Mouse (Mus musculus) intestine, postnatal 0 days (tissue): ENCODE results near the gene Prim2. TPM values are rescaled to one million over a fixed set of nuclear protein-coding genes. Genes with fewer than 3 reads are reported as not detected.
A peak's percentile ranks its signal among the peaks of the same experiment; 100 is the strongest.

Experiments
- ATAC-seq: fragments of 200-750 bp; cut with Nextera tagmentation; 2 replicates; pipeline ENCODE4 v1.8.0; 2017; ENCODE audit warnings: mild to moderate bottlenecking, moderate TSS enrichment, moderate library complexity
- H3K27ac ChIP-seq: fragments of 300-500 bp; sonication (generic); 2 replicates; pipeline ENCODE4 v1.5.1; 2014; ENCODE audit warnings: mild to moderate bottlenecking, low read depth, low read length, moderate library complexity
- H3K27me3 ChIP-seq: fragments of 300-500 bp; sonication (generic); replicated peaks from 2 replicates; pipeline ENCODE4 v1.6.1; 2014; ENCODE audit warnings: low read length, mixed read lengths; ENCODE audit not compliant: control insufficient read depth, insufficient read depth
- H3K36me3 ChIP-seq: fragments of 300-500 bp; sonication (generic); 2 replicates; pipeline ENCODE4 v1.6.1; 2014; ENCODE audit warnings: mild to moderate bottlenecking, moderate library complexity; ENCODE audit not compliant: control insufficient read depth, insufficient read depth
- H3K4me1 ChIP-seq: fragments of 300-500 bp; sonication (generic); replicated peaks from 2 replicates; pipeline ENCODE4 v1.6.1; 2014; ENCODE audit warnings: antibody characterized with exemption, low read length, mixed read lengths; ENCODE audit not compliant: control insufficient read depth, insufficient read depth
- H3K4me2 ChIP-seq: fragments of 300-500 bp; sonication (generic); replicated peaks from 2 replicates; pipeline ENCODE4 v1.6.1; 2014; ENCODE audit warnings: low read depth, mild to moderate bottlenecking, moderate library complexity
- H3K4me3 ChIP-seq: fragments of 300-500 bp; sonication (generic); 2 replicates; pipeline ENCODE4 v1.5.1; 2014; ENCODE audit warnings: low read depth, low read length
- H3K9ac ChIP-seq: fragments of 300-500 bp; sonication (generic); 2 replicates; pipeline ENCODE4 v1.6.1; 2014; ENCODE audit warnings: mild to moderate bottlenecking, low read depth, low read length
- H3K9me3 ChIP-seq: fragments of 300-500 bp; sonication (generic); 2 replicates; pipeline ENCODE4 v1.6.1; 2016; ENCODE audit warnings: mixed run types; ENCODE audit not compliant: control insufficient read depth
- CTCF ChIP-seq: sonication (generic); IDR thresholded peaks from 2 replicates; pipeline ENCODE4 v1.5.1; 2016; ENCODE audit warnings: low read depth, mild to moderate bottlenecking, control low read depth, antibody characterized with exemption, moderate library complexity
- WGBS: fragments of 180-500 bp; shearing (Covaris S2); extraction: QIAGEN DNeasy Blood & Tissue Kit; methylation state at CpG from one replicate; pipeline ENCODE4 v1.1.7; 2014; 5-methylcytosine and 5-hydroxymethylcytosine counted together
- polyA plus RNA-seq: library from polyadenylated mRNA; unstranded; fragments of >200 nt; fragmentation: Nextera tagmentation; extraction: Ambion mirVana; gene quantifications from 2 replicates; pipeline ENCODE4 v1.2.1, GENCODE M21; 2015

Prim2 gene
- polyA plus RNA-seq, 1 experiment from 2014 or later = 8.8 TPM

DNA sequence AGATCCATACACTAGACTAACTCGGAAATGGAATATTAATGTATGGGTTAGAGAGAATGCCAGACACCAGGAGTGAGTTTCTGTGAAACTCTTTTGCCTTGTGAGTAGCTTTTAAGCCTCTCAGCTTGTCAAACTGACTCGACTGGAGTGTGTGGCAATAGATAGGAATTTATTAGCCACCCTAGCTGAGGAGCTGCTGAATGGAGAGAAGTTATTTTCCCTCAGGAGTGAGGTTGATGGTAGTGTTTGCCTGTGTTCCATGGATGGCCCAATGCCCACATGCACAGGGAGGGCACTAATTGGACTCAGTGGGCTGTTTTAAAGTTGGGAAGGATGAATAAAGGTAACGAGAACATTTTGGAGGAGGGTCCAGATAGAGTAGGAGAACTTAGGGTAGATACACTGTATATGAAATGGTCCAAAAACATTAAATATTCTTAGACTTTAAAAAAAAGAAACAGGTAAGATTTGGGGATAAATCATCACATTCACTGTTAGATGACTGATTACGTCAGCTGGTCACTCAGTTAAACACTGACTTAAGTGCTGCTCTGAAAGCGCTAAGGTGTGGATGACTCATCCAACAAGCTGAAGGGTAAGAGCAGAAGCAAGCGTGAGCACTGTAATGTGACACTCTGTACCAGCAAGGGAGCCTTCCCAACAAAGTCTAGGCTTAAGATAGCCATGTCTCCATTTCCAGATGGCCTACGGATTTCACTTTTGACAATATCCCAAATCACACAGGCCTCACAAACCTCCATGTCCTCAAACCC, 85.6 kb downstream of the Prim2 start:
- Histone ChIP-seq H3K9me3 (no peaks in the 10 kb centered on the region), H3K36me3 (no peaks in the 10 kb centered on the region), H3K27ac (no peak overlapping the region), H3K4me3 (no peak overlapping the region), H3K9ac (no peak overlapping the region), H3K4me2 (no peak overlapping the region), H3K27me3 (no peaks in the 10 kb centered on the region), H3K4me1 (0 out of 2 replicates have a peak, but pooled peaks cover 2% of the 10 kb centered on the region)
- WGBS = 63% methylated on average over 7 of the region's 7 CpGs
- no peak for ATAC-seq
- no peak for TF ChIP-seq CTCF

GRCm38 (mm10) chr1:33578593-33578992, 91.0 kb downstream of the Prim2 start:
- 77% methylated on average over 6 of the region's 6 CpGs for WGBS

DNA sequence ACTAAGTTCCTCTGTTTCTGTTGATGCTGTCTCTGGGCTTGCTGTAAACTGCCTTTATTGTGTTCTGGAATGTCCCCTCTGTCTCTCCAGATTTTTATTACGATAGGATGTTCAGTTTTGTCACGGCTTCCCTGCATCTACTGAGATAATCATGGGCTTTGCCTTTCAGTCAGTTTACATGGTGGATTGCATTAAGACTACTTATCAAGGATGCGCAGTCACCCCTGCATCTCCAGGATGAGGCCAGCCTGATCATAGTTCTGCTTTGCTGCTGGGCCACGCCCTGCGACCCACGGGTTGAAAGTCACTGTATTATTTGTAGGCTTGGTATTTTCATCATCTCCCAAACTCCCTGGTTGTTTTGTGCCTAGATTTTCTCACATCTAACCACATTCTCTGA, 95.1 kb downstream of the Prim2 start:
- TF ChIP-seq CTCF = no peak
- Histone ChIP-seq H3K4me3 (no peak overlapping the region), H3K36me3 (no peaks in the 10 kb centered on the region), H3K4me1 (no peaks in the 10 kb centered on the region), H3K27me3 (no peaks in the 10 kb centered on the region), H3K27ac (no peak overlapping the region), H3K9me3 (no peaks in the 10 kb centered on the region), H3K9ac (no peak overlapping the region), H3K4me2 (no peak overlapping the region)
- ATAC-seq = no peak
- WGBS = 89% methylated on average over 6 of the region's 6 CpGs

More at GRCm38 (mm10) chr1:33578593-33578992, 91.0 kb downstream of the Prim2 start:
- no peak overlapping the region for H3K4me2 ChIP-seq
- H3K9ac ChIP-seq = no peak overlapping the region
- no peaks in the 10 kb centered on the region for H3K9me3 ChIP-seq
- 0 out of 2 replicates have a peak, but pooled peaks cover 2% of the 10 kb centered on the region for H3K4me1 ChIP-seq
- no peak overlapping the region for H3K4me3 ChIP-seq
- H3K36me3 ChIP-seq = no peaks in the 10 kb centered on the region
- H3K27me3 ChIP-seq = no peaks in the 10 kb centered on the region
- no peak for ATAC-seq
- TF ChIP-seq CTCF = no peak
- no peak overlapping the region for H3K27ac ChIP-seq

GRCm38 (mm10) chr1:33565764-33566401, 103.7 kb downstream of the Prim2 start:
- Histone ChIP-seq H3K27me3 (no peaks in the 10 kb centered on the region), H3K36me3 (no peaks in the 10 kb centered on the region), H3K4me3 (no peak overlapping the region), H3K4me2 (no peak overlapping the region), H3K27ac (no peak overlapping the region), H3K4me1 (no peaks in the 10 kb centered on the region), H3K9ac (no peak overlapping the region), H3K9me3 (no peaks in the 10 kb centered on the region)
- no peak for ATAC-seq
- WGBS = 60% methylated on average over 7 of the region's 7 CpGs
- TF ChIP-seq CTCF = peak; percentile 62

GRCm38 (mm10) chr1:33564032-33564431, 105.6 kb downstream of the Prim2 start:
- H3K4me1 ChIP-seq = no peaks in the 10 kb centered on the region
- no peak overlapping the region for H3K4me3 ChIP-seq
- H3K36me3 ChIP-seq = no peaks in the 10 kb centered on the region
- ATAC-seq = no peak
- no peak overlapping the region for H3K27ac ChIP-seq
- no peak overlapping the region for H3K4me2 ChIP-seq
- TF ChIP-seq CTCF = no peak
- 79% methylated on average over 6 of the region's 6 CpGs for WGBS
- H3K9me3 ChIP-seq = no peaks in the 10 kb centered on the region
- no peak overlapping the region for H3K9ac ChIP-seq
- no peaks in the 10 kb centered on the region for H3K27me3 ChIP-seq

- Histone ChIP-seq H3K4me3 (no peak overlapping the region), H3K36me3 (no peaks in the 10 kb centered on the region), H3K4me2 (no peak overlapping the region), H3K9ac (no peak overlapping the region), H3K9me3 (no peaks in the 10 kb centered on the region), H3K4me1 (no peaks in the 10 kb centered on the region), H3K27ac (no peak overlapping the region), H3K27me3 (no peaks in the 10 kb centered on the region)
- WGBS = 92% methylated on average over 3 of the region's 3 CpGs
- TF ChIP-seq CTCF = no peak
- no peak for ATAC-seq
These were observed 106.0 kb downstream of the Prim2 start for GRCm38 (mm10) chr1:33563611-33564010.
